Mouse (Mus musculus) olfactory bulb, adult 2 months (tissue): Measurements from ENCODE around the gene Lsamp. TPM values are rescaled to one million over a fixed set of nuclear protein-coding genes. Genes with fewer than 3 reads are reported as not detected.

Experiments
- H3K27ac ChIP-seq: fragments of 200-500 bp; 2 replicates; pipeline ENCODE4 v1.5.1; 2012; ENCODE audit warnings: low read depth, low read length; ENCODE audit not compliant: insufficient read depth
- H3K4me1 ChIP-seq: fragments of 200-500 bp; 2 replicates; pipeline ENCODE4 v1.6.1; 2012; ENCODE audit warnings: low read length; ENCODE audit not compliant: control insufficient read depth, insufficient read depth
- H3K4me3 ChIP-seq: fragments of 200-500 bp; 2 replicates; pipeline ENCODE4 v1.5.1; 2012; ENCODE audit warnings: mild to moderate bottlenecking, low read depth, low read length, moderate library complexity; ENCODE audit not compliant: insufficient read depth
- CTCF ChIP-seq: fragments of 200-500 bp; IDR thresholded peaks from 2 replicates; pipeline ENCODE4 v1.5.1; 2012; ENCODE audit warnings: low read depth, mild to moderate bottlenecking, low read length, moderate library complexity; ENCODE audit not compliant: insufficient read depth
- POLR2A ChIP-seq: fragments of 200-500 bp; IDR thresholded peaks from 2 replicates; pipeline ENCODE4 v1.6.1; 2012; ENCODE audit warnings: mild to moderate bottlenecking, low read depth, low read length, moderate library complexity; ENCODE audit not compliant: insufficient read depth
- WGBS: fragments of 180-500 bp; shearing (Covaris S2); methylation state at CpG from one replicate; pipeline ENCODE4 v1.1.7; 2018; 5-methylcytosine and 5-hydroxymethylcytosine counted together
- polyA plus RNA-seq: library from polyadenylated mRNA; stranded (reverse); fragments of >200 nt; gene quantifications from 2 replicates; pipeline ENCODE4 v1.2.4, GENCODE M21; 2012; ENCODE audit warnings: low replicate concordance; ENCODE audit not compliant: missing spikeins, insufficient read depth, insufficient read length

Lsamp gene
- polyA plus RNA-seq, 1 experiment: 34.4 TPM

- no peak overlapping the region for H3K27ac ChIP-seq
- 79% methylated on average over 9 of the region's 9 CpGs for WGBS
- TF ChIP-seq POLR2A: no peak
- TF ChIP-seq CTCF: no peak
- no peaks in the 10 kb centered on the region for H3K4me1 ChIP-seq
- H3K4me3 ChIP-seq: no peak overlapping the region
Measured at GRCm38 (mm10) chr16:41728900-41729585, 1744.9 kb downstream of the Lsamp start.

- H3K27ac ChIP-seq: no peak overlapping the region
- 91% methylated on average over 1 of the region's 1 CpGs for WGBS
- TF ChIP-seq POLR2A (no peak), CTCF (no peak)
- no peak overlapping the region for H3K4me3 ChIP-seq
- no peaks in the 10 kb centered on the region for H3K4me1 ChIP-seq
Measured at GRCm38 (mm10) chr16:41729911-41730310, 1745.8 kb downstream of the Lsamp start.

- 67% methylated on average over 4 of the region's 4 CpGs for WGBS
- H3K4me1 ChIP-seq: no peaks in the 10 kb centered on the region
- H3K4me3 ChIP-seq: no peak overlapping the region
- no peak for TF ChIP-seq POLR2A
- TF ChIP-seq CTCF: no peak
- H3K27ac ChIP-seq: no peak overlapping the region
Measured at GRCm38 (mm10) chr16:41745037-41745436, 1760.9 kb downstream of the Lsamp start.

- no peak for TF ChIP-seq POLR2A
- no peak for TF ChIP-seq CTCF
- Histone ChIP-seq H3K27ac (no peak overlapping the region), H3K4me3 (no peak overlapping the region), H3K4me1 (no peaks in the 10 kb centered on the region)
- 73% methylated on average over 11 of the region's 11 CpGs for WGBS
Measured at GRCm38 (mm10) chr16:41746235-41746911, 1762.2 kb downstream of the Lsamp start.

GRCm38 (mm10) chr16:41747874-41748273, 1763.7 kb downstream of the Lsamp start:
- Histone ChIP-seq H3K27ac (no peak overlapping the region), H3K4me1 (no peaks in the 10 kb centered on the region), H3K4me3 (no peak overlapping the region)
- TF ChIP-seq CTCF (no peak), POLR2A (no peak)
- 58% methylated on average over 2 of the region's 2 CpGs for WGBS

- Histone ChIP-seq H3K4me1 (no peaks in the 10 kb centered on the region), H3K4me3 (no peak overlapping the region), H3K27ac (no peak overlapping the region)
- TF ChIP-seq POLR2A (no peak), CTCF (no peak)
- 94% methylated on average over 2 of the region's 2 CpGs for WGBS
Measured at GRCm38 (mm10) chr16:41748759-41749158, 1764.6 kb downstream of the Lsamp start.

- H3K4me1 ChIP-seq: no peaks in the 10 kb centered on the region
- WGBS: 76% methylated on average over 6 of the region's 6 CpGs
- no peak overlapping the region for H3K4me3 ChIP-seq
- H3K27ac ChIP-seq: no peak overlapping the region
- TF ChIP-seq POLR2A (no peak), CTCF (no peak)
Measured at GRCm38 (mm10) chr16:41764285-41764684, 1780.1 kb downstream of the Lsamp start.

GRCm38 (mm10) chr16:41771427-41772125, 1787.4 kb downstream of the Lsamp start:
- Histone ChIP-seq H3K4me1 (peaks cover 4% of the 10 kb centered on the region; the same call in 1 of the 2 replicates), H3K4me3 (no peak overlapping the region), H3K27ac (0 out of 2 replicates have a peak overlapping the region, but pooled peaks have one; percentile 24)
- 33% methylated on average over 4 of the region's 4 CpGs for WGBS
- TF ChIP-seq POLR2A (no peak), CTCF (no peak)

- TF ChIP-seq POLR2A (no peak), CTCF (no peak)
- Histone ChIP-seq H3K4me1 (no peaks in the 10 kb centered on the region), H3K27ac (no peak overlapping the region), H3K4me3 (no peak overlapping the region)
- WGBS: 97% methylated on average over 1 of the region's 1 CpGs
Measured at GRCm38 (mm10) chr16:41777586-41777985, 1793.4 kb downstream of the Lsamp start.
